ENCODE assay signal across 7 mouse cellular contexts in the genomic region with DNA sequence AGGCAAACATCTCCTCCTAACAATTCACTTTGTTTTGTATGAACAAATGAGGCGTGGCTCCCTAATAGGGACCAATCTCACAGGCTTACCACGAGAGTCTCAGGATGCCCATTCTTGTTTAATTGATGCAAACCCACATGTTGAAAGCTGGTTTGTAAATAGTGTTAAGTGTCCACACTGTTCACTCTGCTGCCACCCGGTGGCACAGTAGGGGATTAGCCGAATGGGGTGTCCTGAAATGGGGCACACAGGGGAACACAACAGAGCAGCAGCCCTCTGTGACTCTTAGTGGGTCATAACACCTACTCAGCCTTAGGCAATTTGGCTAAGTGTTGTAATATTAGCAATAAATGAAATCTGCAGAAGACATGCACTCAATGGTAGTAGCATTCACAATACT.
DNase-seq lines count a peak whose midpoint lies in the region; ATAC-seq and TF ChIP-seq lines count a peak whose summit lies in the region.

No protein-coding gene starts in this region.

- H3K4me2 ChIP-seq in hindbrain, embryonic 13.5 days: no peak overlapping the region

- peaks cover 7% of the 10 kb centered on the region; the same call in 1 of the 2 replicates for H3K27me3 ChIP-seq in hindbrain, embryonic 13.5 days
- H3K27me3 ChIP-seq in midbrain, embryonic 10.5 days (ENCODE audit: low read depth, poor library complexity, severe bottlenecking): peaks cover 22% of the 10 kb centered on the region
- no peaks in the 10 kb centered on the region for H3K27me3 ChIP-seq in small intestine, adult 2 months (ENCODE audit: control insufficient read depth, insufficient read depth, low read length)

- peak; percentile 68 for ATAC-seq in hindbrain, embryonic 13.5 days (ENCODE audit: low FRiP score)

- no peak overlapping the region for H3K9ac ChIP-seq in ES-E14 (ENCODE audit: insufficient read depth, low read depth, low read length, poor library complexity, severe bottlenecking)
- H3K9ac ChIP-seq in hindbrain, embryonic 13.5 days: no peak overlapping the region

- in situ Hi-C loops in ES-E14 (cut with MboI; ENCODE audit: low sequenced_read_pairs in 2 of 2, unreplicated experiment in 2 of 2): no loop called here

- 11% methylated on average over 4 of the region's 4 CpGs for WGBS in hindbrain, embryonic 13.5 days
- WGBS in midbrain, embryonic 10.5 days: 21% methylated on average over 4 of the region's 4 CpGs
- 6% methylated on average over 4 of the region's 4 CpGs for WGBS in small intestine, adult 2 months

- H3K27ac ChIP-seq in ES-E14 (ENCODE audit: insufficient read depth, low read depth, low read length, poor library complexity, severe bottlenecking): no peak overlapping the region
- no peak overlapping the region for H3K27ac ChIP-seq in hindbrain, embryonic 13.5 days
- H3K27ac ChIP-seq in midbrain, embryonic 10.5 days (replicated peaks): no peak overlapping the region
- H3K27ac ChIP-seq in small intestine, adult 2 months (ENCODE audit: insufficient read depth, low read depth, low read length): no peak overlapping the region

- no peak for TF ChIP-seq POLR2A in small intestine, adult 2 months (IDR thresholded peaks at IDR 0.05; ENCODE audit: low read depth, low read length)

- DNase-seq in ES-E14 (ENCODE audit: low read depth, low spot score): no peak
- peak; percentile 35 to 42 for DNase-seq in adrenal gland, adult 18-20 months (ENCODE audit: low spot score in 2 of 2)
- DNase-seq in embryo, embryonic 9.5 days (ENCODE audit: extremely low spot score): peak; percentile 47
- peak; percentile 60 for DNase-seq in layer of hippocampus, adult 9-11 months
- peak; percentile 35 for DNase-seq in midbrain, embryonic 10.5 days (ENCODE audit: low spot score)

- H3K4me1 ChIP-seq in ES-E14 (ENCODE audit: control insufficient read depth in 2 of 2, insufficient read depth in 2 of 2, low read length in 2 of 2, poor library complexity in 1 of 2): peaks cover 0 to 4% of the 10 kb centered on the region in 2 experiments; a peak in 1 of 4 replicates
- H3K4me1 ChIP-seq in hindbrain, embryonic 13.5 days (replicated peaks): no peaks in the 10 kb centered on the region
- H3K4me1 ChIP-seq in midbrain, embryonic 10.5 days: peaks cover 20% of the 10 kb centered on the region
- H3K4me1 ChIP-seq in small intestine, adult 2 months (ENCODE audit: control insufficient read depth, insufficient read depth, insufficient read length, low read length): no peaks in the 10 kb centered on the region

- no peak overlapping the region for H3K4me3 ChIP-seq in ES-E14 (ENCODE audit: insufficient read depth in 1 of 2, low read depth in 1 of 2, low read length in 2 of 2, poor library complexity in 1 of 2, severe bottlenecking in 1 of 2)
- H3K4me3 ChIP-seq in hindbrain, embryonic 13.5 days: no peak overlapping the region
- H3K4me3 ChIP-seq in midbrain, embryonic 10.5 days: no peak overlapping the region
- H3K4me3 ChIP-seq in small intestine, adult 2 months (ENCODE audit: low read depth, low read length): no peak overlapping the region

- no peaks in the 10 kb centered on the region for H3K9me3 ChIP-seq in ES-E14 (ENCODE audit: control insufficient read depth, insufficient read depth, low read depth, low read length)
- H3K9me3 ChIP-seq in hindbrain, embryonic 13.5 days: no peaks in the 10 kb centered on the region
- no peaks in the 10 kb centered on the region for H3K9me3 ChIP-seq in midbrain, embryonic 10.5 days (replicated peaks)

- TF ChIP-seq CTCF in small intestine, adult 2 months (IDR thresholded peaks at IDR 0.05; ENCODE audit: extremely low read depth, insufficient read length, insufficient replicate concordance, low read depth, low read length): peak; percentile 54; the same call in 1 of the 2 replicates

- no peaks in the 10 kb centered on the region for H3K36me3 ChIP-seq in ES-E14 (ENCODE audit: control insufficient read depth, insufficient read depth, low read length, poor library complexity, severe bottlenecking)
- H3K36me3 ChIP-seq in hindbrain, embryonic 13.5 days: no peaks in the 10 kb centered on the region
- H3K36me3 ChIP-seq in midbrain, embryonic 10.5 days: no peaks in the 10 kb centered on the region
- no peaks in the 10 kb centered on the region for H3K36me3 ChIP-seq in small intestine, adult 2 months (ENCODE audit: control insufficient read depth, insufficient read depth, low read length)

TF ChIP-seq in ES-E14, 5 proteins besides CTCF, POLR2A, EP300 and RAD21:
- TF ChIP-seq ZC3H11A (IDR thresholded peaks at IDR 0.05; ENCODE audit: borderline replicate concordance, low read depth, low read length) (peak; percentile 33; the same call in 1 of the 2 replicates), ZNF384 (IDR thresholded peaks at IDR 0.05; ENCODE audit: low read depth, low read length) (no peak), CHD2 (IDR thresholded peaks at IDR 0.05; ENCODE audit: low read depth, low read length) (no peak)
